Mouse (Mus musculus): ENCODE results near the gene Prr15.

GRCm38 (mm10) chr6:54283299-54283698 is 42.3 kb upstream of the Prr15 start:
- TF ChIP-seq CTCF (IDR thresholded peaks at IDR 0.05; ENCODE audit: low read depth, low read length) (no peak), GATA1 (IDR thresholded peaks at IDR 0.05; ENCODE audit: borderline replicate concordance, low read length) (no peak), TAL1 (conservative IDR thresholded peaks at IDR 0.05; ENCODE audit: low read depth, low read length) (no peak), GATA2 (IDR thresholded peaks at IDR 0.05; ENCODE audit: borderline replicate concordance, low read depth, low read length) (no peak)

Data from G1E (cell line).